Mouse (Mus musculus): ENCODE measurements around the gene Ppp4c.

GRCm38 (mm10) chr7:126736122-126736521 is 56.2 kb downstream of the Ppp4c start:
- TF ChIP-seq CTCF (IDR thresholded peaks at IDR 0.05; ENCODE audit: low read depth, low read length) (no peak), POLR2A (IDR thresholded peaks at IDR 0.05; ENCODE audit: borderline replicate concordance, low read depth, low read length) (no peak)
